Mouse (Mus musculus) limb, embryonic 14.5 days (tissue): ENCODE measurements at regions not wholly inside any gene's neighbourhood (a gene's known extent, or its start where the extent isn't known, plus 50 kb on each side); places are given as distances from the start of the nearest gene placed in this dataset.

Source experiments
- ATAC-seq: fragments of 200-750 bp; cut with Nextera tagmentation; 2 replicates; pipeline ENCODE4 v1.8.0; 2017; ENCODE audit warnings: low read depth, moderate number of reproducible peaks, moderate TSS enrichment; ENCODE audit not compliant: low FRiP score
- DNase-seq: peaks from one replicate; pipeline ENCODE4 v3.0.0-alpha.2; 2015; ENCODE audit warnings: low spot score
- H3K27ac ChIP-seq: fragments of 300-500 bp; sonication (generic); replicated peaks from 2 replicates; pipeline ENCODE4 v1.5.1; 2014; ENCODE audit warnings: low read depth, mild to moderate bottlenecking, low read length, moderate library complexity, mixed read lengths
- H3K27me3 ChIP-seq: fragments of 300-500 bp; sonication (generic); 2 replicates; pipeline ENCODE4 v1.6.1; 2014; ENCODE audit warnings: low read length, mixed read lengths; ENCODE audit not compliant: control insufficient read depth, insufficient read depth
- H3K36me3 ChIP-seq: fragments of 300-500 bp; sonication (generic); 2 replicates; pipeline ENCODE4 v1.6.1; 2014; ENCODE audit warnings: mild to moderate bottlenecking, low read length, moderate library complexity, mixed read lengths; ENCODE audit not compliant: control insufficient read depth, insufficient read depth
- H3K4me1 ChIP-seq: fragments of 300-500 bp; sonication (generic); 2 replicates; pipeline ENCODE4 v1.6.1; 2014; ENCODE audit warnings: antibody characterized with exemption, low read length, mixed read lengths; ENCODE audit not compliant: control insufficient read depth, insufficient read depth
- H3K4me2 ChIP-seq: fragments of 300-500 bp; sonication (generic); replicated peaks from 2 replicates; pipeline ENCODE4 v1.6.1; 2014; ENCODE audit warnings: low read depth, mild to moderate bottlenecking, low read length, moderate library complexity; ENCODE audit not compliant: severe bottlenecking
- H3K4me3 ChIP-seq: fragments of 300-500 bp; sonication (generic); replicated peaks from 2 replicates; pipeline ENCODE4 v1.5.1; 2014; ENCODE audit warnings: low read length
- H3K9ac ChIP-seq: fragments of 300-500 bp; sonication (generic); 2 replicates; pipeline ENCODE4 v1.6.1; 2014; ENCODE audit warnings: mild to moderate bottlenecking, low read depth, low read length, moderate library complexity; ENCODE audit not compliant: severe bottlenecking
- H3K9me3 ChIP-seq: fragments of 300-500 bp; sonication (generic); 2 replicates; pipeline ENCODE4 v1.6.1; 2016; ENCODE audit warnings: low read length; ENCODE audit not compliant: control insufficient read depth
- POLR2A ChIP-seq: fragments of 200-500 bp; IDR thresholded peaks from 2 replicates; pipeline ENCODE4 v1.8.0; 2012; ENCODE audit warnings: inconsistent platforms, mild to moderate bottlenecking, moderate library complexity, borderline replicate concordance; ENCODE audit not compliant: insufficient read depth, insufficient read length; ENCODE audit errors: extremely low read depth
- WGBS: fragments of 180-500 bp; shearing (Covaris S2); extraction: QIAGEN DNeasy Blood & Tissue Kit; methylation state at CpG from one replicate; pipeline ENCODE4 v1.1.7; 2014; 5-methylcytosine and 5-hydroxymethylcytosine counted together

- Histone ChIP-seq H3K4me1 (no peaks in the 10 kb centered on the region), H3K9me3 (no peaks in the 10 kb centered on the region), H3K36me3 (no peaks in the 10 kb centered on the region), H3K27ac (no peak overlapping the region), H3K4me3 (no peak overlapping the region), H3K4me2 (no peak overlapping the region), H3K27me3 (no peaks in the 10 kb centered on the region), H3K9ac (no peak overlapping the region)
- DNase-seq (no peak), ATAC-seq (no peak)
- no peak for TF ChIP-seq POLR2A
- WGBS: 52% methylated on average over 2 of the region's 2 CpGs
These were observed 688.2 kb upstream of the Gje1 start for GRCm38 (mm10) chr10:15406211-15406610.

- ATAC-seq (no peak), DNase-seq (no peak)
- Histone ChIP-seq H3K9ac (no peak overlapping the region), H3K9me3 (no peaks in the 10 kb centered on the region), H3K4me2 (no peak overlapping the region), H3K27ac (no peak overlapping the region), H3K27me3 (no peaks in the 10 kb centered on the region), H3K4me1 (no peaks in the 10 kb centered on the region), H3K36me3 (no peaks in the 10 kb centered on the region), H3K4me3 (no peak overlapping the region)
- no peak for TF ChIP-seq POLR2A
- 53% methylated on average over 3 of the region's 3 CpGs for WGBS
These were observed 687.7 kb upstream of the Gje1 start for GRCm38 (mm10) chr10:15405706-15406105.

DNA sequence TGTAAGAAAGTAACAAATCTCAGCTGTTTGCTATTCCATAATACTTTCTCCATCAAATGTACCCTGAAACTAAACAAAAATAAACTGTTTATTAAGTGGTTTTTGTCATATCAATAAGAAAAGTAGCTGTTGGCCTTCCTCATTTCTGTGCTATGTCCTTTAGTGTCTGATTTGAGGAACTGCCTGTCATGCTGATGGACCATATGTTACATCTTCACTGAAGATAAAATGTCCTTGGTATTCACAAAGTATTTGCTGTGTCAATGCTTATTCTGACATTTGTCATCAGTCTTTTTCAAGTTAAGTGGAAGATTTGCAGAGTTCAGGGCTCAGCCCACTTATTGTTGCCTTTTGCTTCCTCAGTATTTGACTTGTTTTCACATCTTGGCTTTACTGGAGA, 682.0 kb upstream of the Gje1 start:
- Histone ChIP-seq H3K9me3 (no peaks in the 10 kb centered on the region), H3K4me1 (no peaks in the 10 kb centered on the region), H3K36me3 (no peaks in the 10 kb centered on the region), H3K27me3 (no peaks in the 10 kb centered on the region), H3K4me3 (no peak overlapping the region), H3K4me2 (no peak overlapping the region), H3K27ac (no peak overlapping the region), H3K9ac (no peak overlapping the region)
- ATAC-seq: no peak
- no peak for DNase-seq
- TF ChIP-seq POLR2A: no peak

- DNase-seq: peak; percentile 41
- no peaks in the 10 kb centered on the region for H3K4me1 ChIP-seq
- no peak for ATAC-seq
These were observed 679.1 kb upstream of the Gje1 start for GRCm38 (mm10) chr10:15397114-15397513.

GRCm38 (mm10) chr10:15395295-15395694, 677.3 kb upstream of the Gje1 start:
- WGBS: 35% methylated on average over 2 of the region's 2 CpGs
- H3K9me3 ChIP-seq: no peaks in the 10 kb centered on the region
- no peaks in the 10 kb centered on the region for H3K27me3 ChIP-seq
- ATAC-seq (no peak), DNase-seq (peak; percentile 31)
- TF ChIP-seq POLR2A: no peak
- no peaks in the 10 kb centered on the region for H3K36me3 ChIP-seq
- no peaks in the 10 kb centered on the region for H3K4me1 ChIP-seq
- no peak overlapping the region for H3K4me3 ChIP-seq
- no peak overlapping the region for H3K4me2 ChIP-seq
- no peak overlapping the region for H3K27ac ChIP-seq
- H3K9ac ChIP-seq: no peak overlapping the region

More at GRCm38 (mm10) chr10:15397114-15397513, 679.1 kb upstream of the Gje1 start:
- H3K9me3 ChIP-seq: no peaks in the 10 kb centered on the region
- no peaks in the 10 kb centered on the region for H3K36me3 ChIP-seq
- no peak for TF ChIP-seq POLR2A
- WGBS: 28% methylated on average over 1 of the region's 1 CpGs
- H3K4me2 ChIP-seq: no peak overlapping the region
- no peak overlapping the region for H3K9ac ChIP-seq
- H3K4me3 ChIP-seq: no peak overlapping the region
- no peak overlapping the region for H3K27ac ChIP-seq
- H3K27me3 ChIP-seq: no peaks in the 10 kb centered on the region
